Mouse (Mus musculus) C2C12 (cell line): ENCODE measurements at regions not wholly inside any gene's neighbourhood (a gene's known extent, or its start where the extent isn't known, plus 50 kb on each side); places are given as distances from the start of the nearest gene placed in this dataset.

Experiments
- CEBPB ChIP-seq: IDR thresholded peaks from one replicate; pipeline ENCODE4 v1.6.1; 2011; ENCODE audit warnings: low read depth, mild to moderate bottlenecking, control low read depth, moderate library complexity
- CTCF ChIP-seq: IDR thresholded peaks from one replicate; pipeline ENCODE4 v1.5.1; 2011; ENCODE audit not compliant: control insufficient read depth, insufficient read depth, insufficient read length
- FOSL1 ChIP-seq: IDR thresholded peaks from one replicate; pipeline ENCODE4 v1.8.0; 2011; ENCODE audit warnings: mild to moderate bottlenecking, low read length; ENCODE audit not compliant: poor library complexity, insufficient read depth, severe bottlenecking
- MAX ChIP-seq: IDR thresholded peaks from one replicate; pipeline ENCODE4 v1.6.1; 2011; ENCODE audit warnings: mild to moderate bottlenecking, control low read depth
- MYOD1 ChIP-seq: IDR thresholded peaks from one replicate; pipeline ENCODE4 v1.6.1; 2011; ENCODE audit warnings: low read depth; ENCODE audit not compliant: control insufficient read depth, insufficient read length
- USF1 ChIP-seq: IDR thresholded peaks from one replicate; pipeline ENCODE4 v1.6.1; 2011; ENCODE audit warnings: low read depth, mild to moderate bottlenecking, control low read depth, moderate library complexity

- TF ChIP-seq CTCF (no peak), USF1 (no peak), MYOD1 (no peak), FOSL1 (no peak), MAX (no peak), CEBPB (no peak)
Observed at GRCm38 (mm10) chr1:72078926-72079550, 133.1 kb downstream of the Mreg start.
